Mouse (Mus musculus): ENCODE data around the gene Camkk1. TPM values are rescaled to one million over a fixed set of nuclear protein-coding genes. Genes with fewer than 3 reads are reported as not detected.

Camkk1 gene
- polyA plus RNA-seq, 1 experiment from 2014 or later = 7.5 TPM

DNA sequence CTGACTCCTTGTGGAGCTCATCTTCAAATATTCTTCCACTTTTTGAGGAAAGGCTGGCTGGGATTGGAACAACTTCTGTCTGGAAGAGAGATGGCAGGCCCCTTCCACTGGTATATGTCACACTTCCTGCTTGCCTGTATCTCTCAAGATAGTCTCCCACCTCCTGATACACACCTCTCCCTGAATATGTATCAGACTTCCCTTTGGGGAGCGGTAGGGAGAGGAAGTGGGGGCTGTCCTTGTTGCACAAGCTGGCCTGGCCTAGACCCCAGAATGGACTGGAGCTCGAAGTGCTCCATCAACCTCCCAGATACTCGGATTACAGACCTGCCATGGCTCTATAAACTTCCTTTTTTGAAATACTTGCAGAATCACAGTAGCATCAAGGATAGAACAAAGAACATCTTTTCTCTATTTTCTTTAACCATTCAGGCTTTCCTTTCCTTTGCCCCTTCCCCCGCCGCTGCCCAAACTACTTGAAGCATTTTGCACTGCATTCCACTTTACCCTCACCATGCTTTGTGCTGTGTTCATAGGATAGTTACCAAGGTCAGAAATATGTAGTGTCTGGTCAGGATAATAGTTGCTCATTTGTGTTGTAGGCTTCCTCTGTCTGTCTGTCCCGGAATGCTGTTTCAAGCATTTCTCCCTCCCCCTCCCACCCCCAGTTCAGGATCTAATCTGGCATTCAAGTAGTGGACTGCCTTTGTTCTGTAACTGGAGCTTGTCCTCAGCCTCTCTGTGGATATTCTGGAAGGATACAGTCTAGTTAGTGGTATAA is 69.1 kb downstream of the Camkk1 start:
- no peaks in the 10 kb centered on the region for H3K36me3 ChIP-seq (ENCODE audit: control insufficient read depth, insufficient read depth, low read length)
- 42% methylated on average over 6 of the region's 6 CpGs for WGBS
- ATAC-seq (ENCODE audit: low read depth) = no peak
- H3K4me1 ChIP-seq (replicated peaks; ENCODE audit: control insufficient read depth, insufficient read depth, low read length) = peaks cover 5% of the 10 kb centered on the region; the same call in 1 of the 2 replicates
- no peaks in the 10 kb centered on the region for H3K9me3 ChIP-seq (ENCODE audit: control insufficient read depth, low read length)
- H3K27me3 ChIP-seq (ENCODE audit: control insufficient read depth, insufficient read depth, low read depth, low read length) = no peaks in the 10 kb centered on the region
- no peak overlapping the region for H3K4me2 ChIP-seq (ENCODE audit: low read depth, low read length)
- H3K4me3 ChIP-seq (ENCODE audit: low read length) = no peak overlapping the region
- no peak overlapping the region for H3K27ac ChIP-seq (ENCODE audit: low read length)
- no peak overlapping the region for H3K9ac ChIP-seq (ENCODE audit: low read length)

DNA sequence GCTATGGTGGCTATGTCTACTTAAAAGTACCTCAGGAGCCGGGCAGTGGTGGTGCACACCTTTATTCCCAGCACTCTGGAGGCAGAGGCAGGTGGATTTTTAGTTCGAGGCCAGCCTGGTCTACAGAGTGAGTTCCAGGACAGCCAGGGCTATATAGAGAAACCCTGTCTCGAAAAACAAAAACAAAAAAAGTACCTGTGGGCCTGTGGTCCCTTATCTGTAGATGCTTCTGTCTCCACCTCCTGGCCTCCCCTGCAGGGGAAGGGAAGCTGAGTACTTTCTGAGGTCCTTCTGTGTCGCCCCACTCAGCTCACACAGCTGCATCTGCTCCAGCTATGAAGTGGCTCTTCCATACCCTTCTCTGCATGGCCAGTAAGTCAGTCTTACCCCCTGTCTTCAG is 71.5 kb downstream of the Camkk1 start, which contains the start of gene Itgae:
Gene Itgae, plus strand, starts transcription at position 301 of the 400 bp plus-strand sequence.
- H3K36me3 ChIP-seq (ENCODE audit: control insufficient read depth, insufficient read depth, low read length) = no peaks in the 10 kb centered on the region
- no peaks in the 10 kb centered on the region for H3K9me3 ChIP-seq (ENCODE audit: control insufficient read depth, low read length)
- H3K9ac ChIP-seq (ENCODE audit: low read length) = no peak within 1 kb of the TSS
- no peak within 1 kb of the TSS for H3K4me2 ChIP-seq (ENCODE audit: low read depth, low read length)
- no peak within 1 kb of the TSS for H3K27ac ChIP-seq (ENCODE audit: low read length)
- H3K4me3 ChIP-seq (ENCODE audit: low read length) = no peak within 1 kb of the TSS
- no peak for ATAC-seq (ENCODE audit: low read depth)
- WGBS = 73% methylated on average over 4 of the region's 4 CpGs
- no peaks in the 10 kb centered on the region for H3K27me3 ChIP-seq (ENCODE audit: control insufficient read depth, insufficient read depth, low read depth, low read length)
- no peaks in the 10 kb centered on the region for H3K4me1 ChIP-seq (replicated peaks; ENCODE audit: control insufficient read depth, insufficient read depth, low read length)

DNA sequence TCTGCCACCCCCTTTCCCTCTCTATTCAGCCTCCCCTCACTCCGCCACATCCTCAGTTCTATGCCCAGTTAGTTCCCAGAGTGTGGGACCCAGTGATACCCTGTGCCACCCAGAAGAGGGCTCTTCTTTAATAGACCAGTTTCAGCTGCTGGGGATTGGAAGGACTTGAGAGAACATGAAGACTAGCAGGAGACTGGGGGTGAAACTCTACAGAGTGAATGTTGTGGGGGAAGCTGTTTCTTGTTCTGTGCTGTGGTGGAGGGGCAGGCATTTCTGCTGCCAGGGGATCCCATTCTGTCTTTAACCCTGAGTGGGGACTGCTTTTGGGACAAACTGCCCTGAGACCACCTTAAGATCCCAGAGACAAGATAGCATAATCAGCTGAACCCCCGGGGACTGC is 72.0 kb downstream of the Camkk1 start:
- no peak overlapping the region for H3K9ac ChIP-seq (ENCODE audit: low read length)
- no peak for ATAC-seq (ENCODE audit: low read depth)
- H3K27ac ChIP-seq (ENCODE audit: low read length) = no peak overlapping the region
- no peak overlapping the region for H3K4me2 ChIP-seq (ENCODE audit: low read depth, low read length)
- H3K4me3 ChIP-seq (ENCODE audit: low read length) = no peak overlapping the region
- no peaks in the 10 kb centered on the region for H3K36me3 ChIP-seq (ENCODE audit: control insufficient read depth, insufficient read depth, low read length)
- H3K4me1 ChIP-seq (replicated peaks; ENCODE audit: control insufficient read depth, insufficient read depth, low read length) = no peaks in the 10 kb centered on the region
- H3K27me3 ChIP-seq (ENCODE audit: control insufficient read depth, insufficient read depth, low read depth, low read length) = no peaks in the 10 kb centered on the region
- 87% methylated on average over 2 of the region's 2 CpGs for WGBS
- H3K9me3 ChIP-seq (ENCODE audit: control insufficient read depth, low read length) = no peaks in the 10 kb centered on the region

Other genes starting within 250 kb of the Camkk1 start
- gene Cyb5d2, start 222.9 kb upstream of the Camkk1 start, polyA plus RNA-seq (2015; fragmentation: Nextera tagmentation; extraction: Ambion mirVana) = 6.6 and 7.4 TPM in 2 replicates
- 9.0 and 9.6 TPM in 2 replicates for gene Zzef1, start 222.8 kb upstream of the Camkk1 start, polyA plus RNA-seq (2015; fragmentation: Nextera tagmentation; extraction: Ambion mirVana)
- gene Atp2a3, start 57.8 kb upstream of the Camkk1 start, polyA plus RNA-seq (2015; fragmentation: Nextera tagmentation; extraction: Ambion mirVana) = 21.7 and 23.2 TPM in 2 replicates
- gene P2rx1, start 19.9 kb upstream of the Camkk1 start, polyA plus RNA-seq (2015; fragmentation: Nextera tagmentation; extraction: Ambion mirVana) = 2.2 and 2.6 TPM in 2 replicates
- 11.2 and 11.7 TPM in 2 replicates for gene Ncbp3, start 28.8 kb downstream of the Camkk1 start, polyA plus RNA-seq (2015; fragmentation: Nextera tagmentation; extraction: Ambion mirVana)
- 0.63 and 0.68 TPM in 2 replicates for gene Itgae, start 71.6 kb downstream of the Camkk1 start, polyA plus RNA-seq (2015; fragmentation: Nextera tagmentation; extraction: Ambion mirVana)
- gene Haspin, start 119.3 kb downstream of the Camkk1 start, polyA plus RNA-seq (2015; fragmentation: Nextera tagmentation; extraction: Ambion mirVana) = 16.8 and 18.4 TPM in 2 replicates
- gene P2rx5, start 141.4 kb downstream of the Camkk1 start, polyA plus RNA-seq (2015; fragmentation: Nextera tagmentation; extraction: Ambion mirVana) = 0.18 and 0.70 TPM in 2 replicates
- gene Emc6, start 158.0 kb downstream of the Camkk1 start, polyA plus RNA-seq (2015; fragmentation: Nextera tagmentation; extraction: Ambion mirVana) = 117 and 121 TPM in 2 replicates
- gene Tax1bp3, start 158.1 kb downstream of the Camkk1 start, polyA plus RNA-seq (2015; fragmentation: Nextera tagmentation; extraction: Ambion mirVana) = 275 and 278 TPM in 2 replicates
- gene Ctns, start 180.0 kb downstream of the Camkk1 start, polyA plus RNA-seq (2015; fragmentation: Nextera tagmentation; extraction: Ambion mirVana) = 14.9 and 16.4 TPM in 2 replicates
- 1.6 and 2.3 TPM in 2 replicates for gene Shpk, start 180.5 kb downstream of the Camkk1 start, polyA plus RNA-seq (2015; fragmentation: Nextera tagmentation; extraction: Ambion mirVana)
- 0.05 TPM in 1 of 2 replicates, not detected in the other for gene Trpv1, start 215.3 kb downstream of the Camkk1 start, polyA plus RNA-seq (2015; fragmentation: Nextera tagmentation; extraction: Ambion mirVana)
- 0.13 and 0.14 TPM in 2 replicates for gene Trpv3, start 248.4 kb downstream of the Camkk1 start, polyA plus RNA-seq (2015; fragmentation: Nextera tagmentation; extraction: Ambion mirVana)

Measured in lung, embryonic 16.5 days (tissue).